In genomic region chr6:134792141-134793045, GRCm38 (mm10) we compare ENCODE assay signal across 8 mouse cellular contexts. TPM values are rescaled to one million over a fixed set of nuclear protein-coding genes. Genes with fewer than 3 reads are reported as not detected.
DNase-seq lines count a peak whose midpoint lies in the region; ATAC-seq and TF ChIP-seq lines count a peak whose summit lies in the region.

Gene Dusp16 (minus strand): TSS chr6:134792625.

- H3K4me2 ChIP-seq in CH12.LX (ENCODE audit: insufficient read depth, low read depth, poor library complexity, severe bottlenecking): peak within 1 kb of the TSS; percentile 94
- H3K4me2 ChIP-seq in heart, embryonic 14.5 days (ENCODE audit: low read length): peak within 1 kb of the TSS; percentile 86
- H3K4me2 ChIP-seq in liver, embryonic 11.5 days: peak within 1 kb of the TSS; percentile 77
- H3K4me2 ChIP-seq in stomach, embryonic 14.5 days (replicated peaks; ENCODE audit: low read depth, low read length): peak within 1 kb of the TSS; percentile 53

- TF ChIP-seq EP300 in CH12.LX (IDR thresholded peaks at IDR 0.05; ENCODE audit: low read length): 0 out of 2 replicates have a peak, but pooled peaks have one; percentile 20

- dilution Hi-C loops in CH12.LX (cut with MboI; ENCODE audit: extremely low pct_ligation_motif_present, extremely low pct_unique_long_range_greater_than_20kb, low sequenced_read_pairs): no loop called here

- H3K9me3 ChIP-seq in CH12.LX (replicated peaks; ENCODE audit: low read length): no peaks in the 10 kb centered on the region
- no peaks in the 10 kb centered on the region for H3K9me3 ChIP-seq in forebrain, embryonic 10.5 days
- no peaks in the 10 kb centered on the region for H3K9me3 ChIP-seq in heart, embryonic 14.5 days (ENCODE audit: control insufficient read depth, low read length)
- H3K9me3 ChIP-seq in liver, embryonic 11.5 days (ENCODE audit: control insufficient read depth, low read length): no peaks in the 10 kb centered on the region
- H3K9me3 ChIP-seq in stomach, embryonic 14.5 days (ENCODE audit: control insufficient read depth, low read depth, low read length): no peaks in the 10 kb centered on the region

- ATAC-seq in heart, embryonic 14.5 days (ENCODE audit: insufficient number of reproducible peaks, insufficient read depth, low FRiP score, low read depth): peak; percentile 89
- ATAC-seq in liver, embryonic 11.5 days (replicated peaks; ENCODE audit: low FRiP score): peak; percentile 88
- peak; percentile 91 for ATAC-seq in stomach, embryonic 14.5 days (ENCODE audit: insufficient number of reproducible peaks, insufficient read depth, low FRiP score, low read depth)

- H3K27ac ChIP-seq in CH12.LX (ENCODE audit: insufficient read depth, low read depth): peak within 1 kb of the TSS; percentile 62
- H3K27ac ChIP-seq in forebrain, embryonic 10.5 days: peak within 1 kb of the TSS; percentile 98
- H3K27ac ChIP-seq in heart, embryonic 14.5 days (replicated peaks in 1 of 2; ENCODE audit: control insufficient read depth in 1 of 2, insufficient read depth in 1 of 2, low read depth in 2 of 2, low read length in 2 of 2): peak within 1 kb of the TSS; percentile 99 to 100
- H3K27ac ChIP-seq in liver, embryonic 11.5 days (ENCODE audit: low read depth, low read length): peak within 1 kb of the TSS; percentile 92
- H3K27ac ChIP-seq in stomach, embryonic 14.5 days (ENCODE audit: low read length): peak within 1 kb of the TSS; percentile 96

- peaks cover 2% of the 10 kb centered on the region for H3K27me3 ChIP-seq in CH12.LX (replicated peaks)
- H3K27me3 ChIP-seq in forebrain, embryonic 10.5 days (ENCODE audit: poor library complexity, severe bottlenecking): peaks cover 15% of the 10 kb centered on the region
- no peaks in the 10 kb centered on the region for H3K27me3 ChIP-seq in heart, embryonic 14.5 days (ENCODE audit: control insufficient read depth, insufficient read depth, low read length)
- H3K27me3 ChIP-seq in liver, embryonic 11.5 days (replicated peaks; ENCODE audit: control insufficient read depth, insufficient read depth, low read length): no peaks in the 10 kb centered on the region
- H3K27me3 ChIP-seq in stomach, embryonic 14.5 days (ENCODE audit: control insufficient read depth, insufficient read depth, low read length): no peaks in the 10 kb centered on the region

- no peak for TF ChIP-seq RAD21 in CH12.LX (IDR thresholded peaks at IDR 0.05; ENCODE audit: low read depth, low read length)

- in situ Hi-C loops in CH12.LX (cut with MboI; ENCODE audit: low pct_ligation_motif_present, low pct_unique_long_range_greater_than_20kb, low sequenced_read_pairs): no loop called here

- DNase-seq in CH12.LX (ENCODE audit: extremely low read depth): peak; percentile 97
- DNase-seq in c-Kit-positive CD71-negative TER-119-negative erythroid progenitor cells, embryonic 14.5 days (ENCODE audit: low read depth): peak; percentile 98
- DNase-seq in forebrain, embryonic 10.5 days (ENCODE audit: extremely low spot score, low spot score): peak; percentile 86
- DNase-seq in kidney, postnatal 10 days: peak; percentile 92
- DNase-seq in liver, embryonic 11.5 days (ENCODE audit: low spot score): peak; percentile 77
- peak; percentile 91 for DNase-seq in naive thymus-derived CD4-positive, alpha-beta T cell, adult 2 months (ENCODE audit: low read depth)

- peaks cover 31% of the 10 kb centered on the region for H3K79me2 ChIP-seq in CH12.LX (replicated peaks; ENCODE audit: control insufficient read depth, extremely low read depth, insufficient read depth, poor library complexity, severe bottlenecking)

- under 1% methylated on average over 105 of the region's 108 CpGs for WGBS in forebrain, embryonic 10.5 days
- under 1% methylated on average over 73 of the region's 108 CpGs for WGBS in heart, embryonic 14.5 days
- WGBS in liver, embryonic 11.5 days: under 1% methylated on average over 98 of the region's 108 CpGs
- under 1% methylated on average over 88 of the region's 108 CpGs for WGBS in stomach, embryonic 14.5 days

- peak; percentile 48; the same call in 1 of the 2 replicates for TF ChIP-seq POLR2A in CH12.LX (IDR thresholded peaks at IDR 0.05; ENCODE audit: low read depth, low read length)

- peaks cover 3 to 28% of the 10 kb centered on the region in 2 experiments for H3K4me1 ChIP-seq in CH12.LX (ENCODE audit: control insufficient read depth in 1 of 2, insufficient read depth in 2 of 2)
- H3K4me1 ChIP-seq in forebrain, embryonic 10.5 days: peaks cover 34% of the 10 kb centered on the region
- H3K4me1 ChIP-seq in heart, embryonic 14.5 days (ENCODE audit: control insufficient read depth in 2 of 2, insufficient read depth in 2 of 2, low read length in 2 of 2): peaks cover 13 to 17% of the 10 kb centered on the region in 2 experiments
- H3K4me1 ChIP-seq in liver, embryonic 11.5 days (replicated peaks; ENCODE audit: control insufficient read depth, insufficient read depth, low read length): peaks cover 11% of the 10 kb centered on the region
- 0 out of 2 replicates have a peak, but pooled peaks cover 7% of the 10 kb centered on the region for H3K4me1 ChIP-seq in stomach, embryonic 14.5 days (ENCODE audit: control insufficient read depth, insufficient read depth, low read length)

- peaks cover 0 to 11% of the 10 kb centered on the region in 2 experiments for H3K36me3 ChIP-seq in CH12.LX (replicated peaks in 1 of 2; ENCODE audit: control insufficient read depth in 1 of 2, insufficient read depth in 1 of 2, low read length in 1 of 2)
- 0 out of 2 replicates have a peak, but pooled peaks cover 7% of the 10 kb centered on the region for H3K36me3 ChIP-seq in forebrain, embryonic 10.5 days (replicated peaks)
- no peaks in the 10 kb centered on the region for H3K36me3 ChIP-seq in heart, embryonic 14.5 days (ENCODE audit: control insufficient read depth, insufficient read depth, low read length)
- no peaks in the 10 kb centered on the region for H3K36me3 ChIP-seq in liver, embryonic 11.5 days (ENCODE audit: control insufficient read depth, insufficient read depth, low read length)
- no peaks in the 10 kb centered on the region for H3K36me3 ChIP-seq in stomach, embryonic 14.5 days (ENCODE audit: control insufficient read depth, insufficient read depth, low read length)

- peak within 1 kb of the TSS; percentile 91 for H3K9ac ChIP-seq in CH12.LX (ENCODE audit: insufficient read depth, low read depth)
- H3K9ac ChIP-seq in heart, embryonic 14.5 days (ENCODE audit: low read length): peak within 1 kb of the TSS; percentile 100
- peak within 1 kb of the TSS; percentile 96 for H3K9ac ChIP-seq in liver, embryonic 11.5 days (ENCODE audit: low read depth, low read length)
- peak within 1 kb of the TSS; percentile 97 for H3K9ac ChIP-seq in stomach, embryonic 14.5 days (replicated peaks; ENCODE audit: low read depth, low read length)

- peak within 1 kb of the TSS; percentile 74 to 77 (median 76) for H3K4me3 ChIP-seq in CH12.LX (replicated peaks in 1 of 3; ENCODE audit: low read depth in 2 of 3, low read length in 2 of 3, poor library complexity in 1 of 3)
- peak within 1 kb of the TSS; percentile 79 for H3K4me3 ChIP-seq in forebrain, embryonic 10.5 days
- peak within 1 kb of the TSS; percentile 86 to 94 for H3K4me3 ChIP-seq in heart, embryonic 14.5 days (ENCODE audit: control insufficient read depth in 1 of 2, insufficient read depth in 1 of 2, low read depth in 1 of 2, low read length in 2 of 2)
- H3K4me3 ChIP-seq in liver, embryonic 11.5 days (ENCODE audit: low read depth, low read length): peak within 1 kb of the TSS; percentile 87
- H3K4me3 ChIP-seq in stomach, embryonic 14.5 days (ENCODE audit: low read depth, low read length): peak within 1 kb of the TSS; percentile 58

- TF ChIP-seq CTCF in CH12.LX (conservative IDR thresholded peaks at IDR 0.05 in 1 of 2, IDR thresholded peaks at IDR 0.05 in 1 of 2; ENCODE audit: low read depth in 2 of 2, low read length in 2 of 2): no peak

TF ChIP-seq in CH12.LX, 34 proteins besides CTCF, POLR2A, EP300 and RAD21 (continues in another document):
- TF ChIP-seq IRF4 (IDR thresholded peaks at IDR 0.05; ENCODE audit: low read depth, low read length) (peak; percentile 35), GABPA (IDR thresholded peaks at IDR 0.05; ENCODE audit: insufficient replicate concordance, low read depth, low read length) (no peak), ZNF384 (IDR thresholded peaks at IDR 0.05; ENCODE audit: low read depth, low read length) (peak; percentile 56), TBP (conservative IDR thresholded peaks at IDR 0.05; ENCODE audit: low read depth, low read length) (no peak), MAX (IDR thresholded peaks at IDR 0.05; ENCODE audit: low read length) (no peak), JUND (conservative IDR thresholded peaks at IDR 0.05; ENCODE audit: low read depth, low read length) (peak; percentile 90), ETS1 (conservative IDR thresholded peaks at IDR 0.05; ENCODE audit: low read depth, low read length) (peak; percentile 78), CHD1 (IDR thresholded peaks at IDR 0.05; ENCODE audit: low read depth, low read length) (0 out of 2 replicates have a peak, but pooled peaks have one; percentile 31), JUN (IDR thresholded peaks at IDR 0.05; ENCODE audit: insufficient read depth, low read depth, low read length) (peak; percentile 98), USF2 (conservative IDR thresholded peaks at IDR 0.05; ENCODE audit: low read depth, low read length) (no peak), E2F4 (IDR thresholded peaks at IDR 0.05; ENCODE audit: insufficient replicate concordance, low read depth, low read length) (no peak), UBTF (IDR thresholded peaks at IDR 0.05; ENCODE audit: low read depth, low read length) (no peak; the same call in none of the 2 replicates), SIN3A (IDR thresholded peaks at IDR 0.05; ENCODE audit: low read length) (peak; percentile 84), CHD2 (IDR thresholded peaks at IDR 0.05; ENCODE audit: low read length) (peak; percentile 88), MYC (IDR thresholded peaks at IDR 0.05; ENCODE audit: low read depth, low read length) (peak; percentile 42; the same call in 1 of the 2 replicates), MEF2A (IDR thresholded peaks at IDR 0.05; ENCODE audit: borderline replicate concordance, low read depth, low read length) (peak; percentile 98), MAFK (IDR thresholded peaks at IDR 0.05; ENCODE audit: insufficient replicate concordance, low read length) (no peak), SMC3 (IDR thresholded peaks at IDR 0.05; ENCODE audit: low read depth, low read length) (no peak), ZKSCAN1 (IDR thresholded peaks at IDR 0.05; ENCODE audit: borderline replicate concordance, low read depth, low read length) (no peak)

RNA-seq across cellular contexts. Expression of gene Dusp16, which starts in this region (rescaled TPM):
- total RNA-seq in CH12.LX (2012; rRNA removed): 8.8 and 10.6 TPM in 2 replicates
- 3.7 and 5.2 TPM in 2 replicates for total RNA-seq in CH12.LX (2014; rRNA removed)
- polyA plus RNA-seq in CH12.LX (2012; ENCODE audit: insufficient read length, low read depth): 13.1 and 17.3 TPM in 2 replicates
- 16.0 and 19.7 TPM in 2 replicates for polyA plus RNA-seq in forebrain, embryonic 10.5 days (2016; fragmentation: Nextera tagmentation; extraction: Ambion mirVana)
- 19.7 and 22.2 TPM in 2 replicates for polyA plus RNA-seq in heart, embryonic 14.5 days (2014; fragmentation: Nextera tagmentation; extraction: Ambion mirVana)
- 7.9 and 10.1 TPM in 2 replicates for polyA plus RNA-seq in liver, embryonic 11.5 days (2014; fragmentation: Nextera tagmentation; extraction: Ambion mirVana)
- 19.2 and 21.4 TPM in 2 replicates for polyA plus RNA-seq in stomach, embryonic 14.5 days (2014; fragmentation: Nextera tagmentation; extraction: Ambion mirVana)

Comparison
In these comparisons a context has a peak if more than half of its experiments do, and no peak if none do; other contexts are left out.
1. Peak in every context shown above with its lines: DNase-seq, ATAC-seq, H3K4me3 ChIP-seq and H3K27ac ChIP-seq.